Mouse (Mus musculus) MEL (cell line): ENCODE results near the gene H2-Q6. TPM values are rescaled to one million over a fixed set of nuclear protein-coding genes. Genes with fewer than 3 reads are reported as not detected.
A peak's percentile ranks its signal among the peaks of the same experiment; 100 is the strongest.
"Not testable (repeated sequence)": the region's sequence is repeated elsewhere in the genome, so short reads cannot be mapped to it uniquely, and the experiment has no call there.

Source experiments
- DNase-seq: peaks from one replicate; pipeline ENCODE4 v3.0.0; 2011; ENCODE audit warnings: low read depth, low spot score
- H3K27ac ChIP-seq: 2 replicates; pipeline ENCODE4 v1.5.1; 2012; ENCODE audit warnings: low read depth, mild to moderate bottlenecking, control low read depth, low read length, moderate library complexity; ENCODE audit not compliant: control insufficient read depth
- H3K27me3 ChIP-seq, 2 experiments: fragments of 150-350 bp in 1 of 2; sonication (generic) in 1 of 2; 2 replicates each; pipeline ENCODE4 v1.6.1; 2012; ENCODE audit warnings: low read length in 2 of 2, mild to moderate bottlenecking in 2 of 2, improper control_type of control experiment in 1 of 2, moderate library complexity in 1 of 2; ENCODE audit not compliant: insufficient read depth in 2 of 2, control insufficient read depth in 1 of 2
- H3K36me3 ChIP-seq, 2 experiments: 2 replicates each; pipeline ENCODE4 v1.6.1; 2012 to 2014; ENCODE audit warnings: low read length in 2 of 2, improper control_type of control experiment in 1 of 2, inconsistent platforms in 1 of 2, mild to moderate bottlenecking in 1 of 2; ENCODE audit not compliant: insufficient read depth in 2 of 2, control insufficient read depth in 1 of 2
- H3K4me1 ChIP-seq, 2 experiments: fragments of 150-350 bp in 1 of 2; sonication (generic) in 1 of 2; 2 replicates each; pipeline ENCODE4 v1.6.1; 2012; ENCODE audit warnings: low read length in 2 of 2, improper control_type of control experiment in 1 of 2, mild to moderate bottlenecking in 1 of 2; ENCODE audit not compliant: insufficient read depth in 2 of 2, control insufficient read depth in 1 of 2
- H3K4me3 ChIP-seq, 2 experiments: fragments of 150-350 bp in 1 of 2; sonication (generic) in 1 of 2; 2 replicates each; pipeline ENCODE4 v1.5.1; 2012; ENCODE audit warnings: low read depth in 2 of 2, low read length in 2 of 2, mild to moderate bottlenecking in 2 of 2, moderate library complexity in 2 of 2, control low read depth in 1 of 2, improper control_type of control experiment in 1 of 2; ENCODE audit not compliant: control insufficient read depth in 1 of 2, insufficient read depth in 1 of 2
- H3K79me2 ChIP-seq: 2 replicates; pipeline ENCODE4 v1.6.1; 2012; ENCODE audit warnings: mild to moderate bottlenecking, low read length, moderate library complexity; ENCODE audit not compliant: control insufficient read depth, poor library complexity, insufficient read depth
- H3K9ac ChIP-seq: 2 replicates; pipeline ENCODE4 v1.6.1; 2012; ENCODE audit warnings: low read depth, mild to moderate bottlenecking, control low read depth, low read length, moderate library complexity; ENCODE audit not compliant: control insufficient read depth, poor library complexity, severe bottlenecking
- H3K9me3 ChIP-seq: fragments of 150-350 bp; sonication (generic); replicated peaks from 2 replicates; pipeline ENCODE4 v1.6.1; 2012; ENCODE audit warnings: mild to moderate bottlenecking, low read length, improper control_type of control experiment, moderate library complexity; ENCODE audit not compliant: insufficient read depth
- BHLHE40 ChIP-seq: IDR thresholded peaks from 2 replicates; pipeline ENCODE4 v1.6.1; 2012; ENCODE audit warnings: low read depth, mild to moderate bottlenecking, inconsistent platforms, low read length, improper control_type of control experiment, borderline replicate concordance
- CHD1 ChIP-seq: IDR thresholded peaks from 2 replicates; pipeline ENCODE4 v1.6.1; 2012; ENCODE audit warnings: low read depth, mild to moderate bottlenecking, inconsistent platforms, low read length, improper control_type of control experiment
- CTCF ChIP-seq, 3 experiments: IDR thresholded peaks in 2 of 3; conservative IDR thresholded peaks in 1 of 3; 2 replicates each; pipeline ENCODE4 v1.5.1; 2011 to 2012; ENCODE audit warnings: low read length in 3 of 3, low read depth in 2 of 3, mild to moderate bottlenecking in 2 of 3, improper control_type of control experiment in 1 of 3, inconsistent platforms in 1 of 3, mixed read lengths in 1 of 3, moderate library complexity in 1 of 3; ENCODE audit not compliant: control insufficient read depth in 1 of 3, insufficient read depth in 1 of 3, poor library complexity in 1 of 3, severe bottlenecking in 1 of 3
- ELF1 ChIP-seq: IDR thresholded peaks from 2 replicates; pipeline ENCODE4 v1.6.1; 2014; ENCODE audit warnings: low read depth, mild to moderate bottlenecking, inconsistent platforms, low read length, improper control_type of control experiment, moderate library complexity
- HCFC1 ChIP-seq: IDR thresholded peaks from 2 replicates; pipeline ENCODE4 v1.6.1; 2012; ENCODE audit warnings: low read depth, mild to moderate bottlenecking, inconsistent platforms, low read length, improper control_type of control experiment, moderate library complexity
- MEF2A ChIP-seq: IDR thresholded peaks from 2 replicates; pipeline ENCODE4 v1.6.1; 2014; ENCODE audit warnings: low read depth, mild to moderate bottlenecking, inconsistent platforms, low read length, improper control_type of control experiment; ENCODE audit not compliant: poor library complexity, insufficient replicate concordance, severe bottlenecking; ENCODE audit errors: extremely low read depth
- RAD21 ChIP-seq: IDR thresholded peaks from 2 replicates; pipeline ENCODE4 v1.6.1; 2011; ENCODE audit warnings: mild to moderate bottlenecking, low read depth, low read length, improper control_type of control experiment
- RCOR1 ChIP-seq: IDR thresholded peaks from 2 replicates; pipeline ENCODE4 v1.6.1; 2012; ENCODE audit warnings: low read depth, mild to moderate bottlenecking, inconsistent platforms, low read length, improper control_type of control experiment
- UBTF ChIP-seq: IDR thresholded peaks from 2 replicates; pipeline ENCODE4 v1.6.1; 2012; ENCODE audit warnings: low read depth, mild to moderate bottlenecking, inconsistent platforms, low read length, improper control_type of control experiment, moderate library complexity, borderline replicate concordance; ENCODE audit not compliant: insufficient read depth
- polyA plus RNA-seq, 2 experiments: library from polyadenylated mRNA; stranded (reverse) in 1 of 2; unstranded in 1 of 2; fragments of >175 nt in 1 of 2; fragments of >200 nt in 1 of 2; gene quantifications; 2 replicates each; pipeline versions ENCODE4 v1.2.1 to v1.2.4; 2012; ENCODE audit warnings: low replicate concordance in 2 of 2, low read depth in 1 of 2; ENCODE audit not compliant: insufficient read length in 2 of 2, insufficient read depth in 1 of 2, missing spikeins in 1 of 2
- total RNA-seq: library from RNA; depleted of rRNA; stranded (reverse); fragments of 300-350 nt; gene quantifications from 2 replicates; pipeline ENCODE4 v1.2.3, GENCODE M21; 2012; rRNA removed

H2-Q6 gene
- total and polyA plus RNA-seq, 3 experiments, result 1.8 to 11.7 TPM; not detected in 1

DNA sequence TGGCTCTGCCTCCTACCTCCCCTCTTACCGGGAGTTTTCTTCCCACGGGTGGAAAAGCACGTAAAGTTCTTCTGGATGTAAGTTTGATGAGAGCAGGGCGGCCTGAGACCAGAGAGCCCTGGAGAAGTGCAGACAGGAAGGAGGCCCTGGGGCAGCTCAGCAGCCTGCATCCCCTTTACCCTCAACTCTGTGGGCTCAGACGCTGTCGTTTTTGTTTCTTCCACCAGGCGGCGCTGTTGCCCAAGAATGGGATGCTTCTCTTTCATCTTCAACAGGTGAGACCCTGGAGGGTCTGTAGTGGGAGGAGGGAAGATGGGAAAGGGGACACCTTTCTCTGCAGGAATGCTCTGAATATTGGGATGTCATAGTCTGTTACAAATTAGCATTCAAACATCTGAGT is 41.0 kb downstream of the H2-Q6 start:
- H3K79me2 ChIP-seq, H3K4me1 ChIP-seq, H3K9me3 ChIP-seq, H3K9ac ChIP-seq, H3K36me3 ChIP-seq, H3K27ac ChIP-seq, H3K27me3 ChIP-seq, H3K4me3 ChIP-seq, DNase-seq: not testable (repeated sequence)
- TF ChIP-seq RAD21 (peak; percentile 6), CTCF (IDR thresholded peaks at IDR 0.05 in 2 of 3, conservative IDR thresholded peaks at IDR 0.05 in 1 of 3; ENCODE audit: control insufficient read depth in 1 of 3, insufficient read depth in 1 of 3, low read depth in 2 of 3, low read length in 3 of 3, poor library complexity in 1 of 3, severe bottlenecking in 1 of 3) (peak in 2 of 3 experiments; percentile 36 to 54; a peak in 4 of 6 replicates)

DNA sequence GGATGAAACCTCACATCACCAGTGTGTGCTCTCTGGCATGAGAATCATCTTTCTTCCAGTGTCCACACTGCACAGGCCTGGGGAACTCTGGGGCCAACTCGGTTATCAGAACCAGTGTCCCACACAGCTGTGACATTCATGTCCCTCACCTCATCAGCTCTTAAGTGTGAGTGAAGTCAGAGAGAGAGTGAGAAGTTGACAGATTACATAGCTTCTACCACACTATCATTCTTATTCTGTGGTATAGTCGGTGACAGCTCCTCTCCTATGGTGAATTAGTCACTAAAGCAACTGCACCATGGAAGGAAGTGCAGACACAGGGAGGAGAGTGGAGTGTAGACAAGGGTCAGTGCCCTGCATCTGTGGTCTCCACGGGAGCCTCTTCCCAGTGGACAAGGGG is 44.3 kb downstream of the H2-Q6 start:
- not testable (repeated sequence) for H3K4me3 ChIP-seq, DNase-seq, H3K9me3 ChIP-seq, H3K4me1 ChIP-seq, H3K79me2 ChIP-seq, H3K36me3 ChIP-seq, H3K27me3 ChIP-seq, H3K9ac ChIP-seq, H3K27ac ChIP-seq

DNA sequence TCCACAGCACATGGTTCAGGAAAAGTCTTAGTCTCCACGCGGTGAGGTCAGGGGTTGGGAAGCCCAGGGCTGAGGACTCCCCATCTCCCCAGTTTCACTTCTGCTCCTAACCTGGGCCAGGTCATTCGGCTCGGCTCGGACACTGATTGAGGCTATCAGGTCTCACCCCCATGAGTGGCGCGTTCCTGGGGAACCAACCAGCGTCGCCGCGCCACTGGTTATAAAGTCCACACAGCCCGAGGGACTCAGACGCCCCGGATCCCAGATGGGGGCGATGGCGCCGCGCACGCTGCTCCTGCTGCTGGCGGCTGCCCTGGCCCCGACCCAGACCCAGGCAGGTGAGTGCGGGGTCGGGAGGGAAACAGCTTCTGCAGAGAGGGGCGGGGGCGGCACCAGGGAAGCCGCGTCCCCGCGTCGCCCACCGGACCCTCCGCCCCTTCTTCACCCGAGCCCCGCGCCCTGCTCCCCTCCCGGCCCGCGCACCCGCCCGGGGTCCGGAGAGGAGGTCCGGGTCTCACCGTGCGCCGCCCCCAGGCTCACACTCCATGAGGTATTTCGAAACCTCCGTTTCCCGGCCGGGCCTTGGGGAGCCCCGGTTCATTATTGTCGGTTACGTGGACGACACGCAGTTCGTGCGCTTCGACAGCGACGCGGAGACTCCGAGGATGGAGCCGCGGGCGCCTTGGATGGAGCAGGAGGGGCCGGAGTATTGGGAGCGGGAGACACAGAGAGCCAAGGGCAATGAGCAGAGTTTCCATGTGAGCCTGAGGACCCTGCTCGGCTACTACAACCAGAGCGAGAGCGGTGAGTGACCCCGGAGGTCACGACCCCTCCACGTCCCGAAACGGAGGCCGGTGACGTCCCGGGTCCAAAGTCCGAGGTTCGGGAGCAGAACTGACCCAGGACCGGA is 45.4 kb downstream of the H2-Q6 start, which contains the start of gene H2-Q10:
Gene H2-Q10, plus strand, starts transcription at position 248 of the 910 bp plus-strand sequence.
- Histone ChIP-seq H3K4me3 (no peak within 1 kb of the TSS), H3K27ac (no peak within 1 kb of the TSS), H3K9ac (no peak within 1 kb of the TSS), H3K36me3 (no peaks in the 10 kb centered on the region), H3K4me1 (no peaks in the 10 kb centered on the region), H3K9me3 (no peaks in the 10 kb centered on the region), H3K79me2 (no peaks in the 10 kb centered on the region), H3K27me3 (no peaks in the 10 kb centered on the region)
- TF ChIP-seq BHLHE40 (no peak), CHD1 (no peak), ELF1 (no peak), UBTF (no peak), HCFC1 (no peak), MEF2A (no peak), RCOR1 (no peak), CTCF (IDR thresholded peaks at IDR 0.05 in 2 of 3, conservative IDR thresholded peaks at IDR 0.05 in 1 of 3; ENCODE audit: control insufficient read depth in 1 of 3, insufficient read depth in 1 of 3, low read depth in 2 of 3, low read length in 3 of 3, poor library complexity in 1 of 3, severe bottlenecking in 1 of 3) (no peak)
- DNase-seq, result no peak

Other genes with a start within 250 kb of the H2-Q6 start
- gene Aif1, start 248.8 kb upstream of the H2-Q6 start, total RNA-seq, result 0.29 and 0.42 TPM in 2 replicates
- gene Aif1, start 248.8 kb upstream of the H2-Q6 start, polyA plus RNA-seq, result under 1 TPM in 1 of 2 experiments, not detected in 1; 0.45 TPM
- gene Lst1, start 236.4 kb upstream of the H2-Q6 start, total RNA-seq, result 15.2 and 16.9 TPM in 2 replicates
- gene Lst1, start 236.4 kb upstream of the H2-Q6 start, polyA plus RNA-seq, result 10 to 100 TPM in 1 of 2 experiments, not detected in 1; 29.0 TPM
- gene Ltb, start 230.4 kb upstream of the H2-Q6 start, total RNA-seq, result 0.75 and 1.1 TPM in 2 replicates
- 1 to 10 TPM in 1 of 2 experiments, not detected in 1; 1.5 TPM for gene Ltb, start 230.4 kb upstream of the H2-Q6 start, polyA plus RNA-seq
- 0.95 and 1.2 TPM in 2 replicates for gene Tnf, start 222.8 kb upstream of the H2-Q6 start, total RNA-seq
- gene Tnf, start 222.8 kb upstream of the H2-Q6 start, polyA plus RNA-seq, result 1 to 10 TPM in 1 of 2 experiments, not detected in 1; 2.0 TPM
- not detected in 2 replicates for gene Lta, start 219.5 kb upstream of the H2-Q6 start, total RNA-seq
- under 1 TPM in 1 of 2 experiments, not detected in 1; 0.24 TPM for gene Lta, start 219.5 kb upstream of the H2-Q6 start, polyA plus RNA-seq
- not detected in 2 replicates for gene Gm16181, start 204.0 kb upstream of the H2-Q6 start, total RNA-seq
- gene Gm16181, start 204.0 kb upstream of the H2-Q6 start, polyA plus RNA-seq, result under 1 TPM in 1 of 2 experiments, not detected in 1; 0.58 TPM
- gene Atp6v1g2, start 191.2 kb upstream of the H2-Q6 start, total RNA-seq, result 0.46 and 0.56 TPM in 2 replicates
- gene Atp6v1g2, start 191.2 kb upstream of the H2-Q6 start, polyA plus RNA-seq, result 1 to 10 TPM in 1 of 2 experiments, not detected in 1; 4.7 TPM
- gene Nfkbil1, start 189.1 kb upstream of the H2-Q6 start, total RNA-seq, result 10.1 and 10.3 TPM in 2 replicates
- 10 to 100 TPM in 1 of 2 experiments, not detected in 1; 26.0 TPM for gene Nfkbil1, start 189.1 kb upstream of the H2-Q6 start, polyA plus RNA-seq
- gene Ddx39b, start 183.1 kb upstream of the H2-Q6 start, total RNA-seq, result 206 and 270 TPM in 2 replicates
- 100 to 1,000 TPM; 581 to 787 TPM for gene Ddx39b, start 183.1 kb upstream of the H2-Q6 start, polyA plus RNA-seq
- 58.7 and 60.1 TPM in 2 replicates for gene H2-D1, start 162.1 kb upstream of the H2-Q6 start, total RNA-seq
- gene H2-D1, start 162.1 kb upstream of the H2-Q6 start, polyA plus RNA-seq, result 10 to 100 TPM in 1 of 2 experiments, not detected in 1; 97.9 TPM
- gene H2-Q1, start 104.4 kb upstream of the H2-Q6 start, total RNA-seq, result 1.7 TPM in 2 replicates
- under 1 TPM in 1 of 2 experiments, not detected in 1; 0.52 TPM for gene H2-Q1, start 104.4 kb upstream of the H2-Q6 start, polyA plus RNA-seq
- gene H2-Q2, start 82.6 kb upstream of the H2-Q6 start, total RNA-seq, result 0.19 and 0.23 TPM in 2 replicates
- 1 to 10 TPM in 1 of 2 experiments, not detected in 1; 4.1 TPM for gene H2-Q2, start 82.6 kb upstream of the H2-Q6 start, polyA plus RNA-seq
- gene H2-Q4, start 45.2 kb upstream of the H2-Q6 start, total RNA-seq, result 8.9 and 9.1 TPM in 2 replicates
- gene H2-Q4, start 45.2 kb upstream of the H2-Q6 start, polyA plus RNA-seq, result 10 to 100 TPM in 1 of 2 experiments, not detected in 1; 25.5 TPM
- 0.23 TPM in 1 of 2 replicates, not detected in the other for gene H2-Q7, start 14.3 kb downstream of the H2-Q6 start, total RNA-seq
- gene H2-Q7, start 14.3 kb downstream of the H2-Q6 start, polyA plus RNA-seq, result 1 to 10 TPM in 1 of 2 experiments, not detected in 1; 4.0 TPM
- gene H2-Q10, start 45.2 kb downstream of the H2-Q6 start, total RNA-seq, result 0.13 and 0.15 TPM in 2 replicates
- 1 to 10 TPM in 1 of 2 experiments, not detected in 1; 8.9 TPM for gene H2-Q10, start 45.2 kb downstream of the H2-Q6 start, polyA plus RNA-seq
- not detected in 2 replicates for gene Pou5f1, start 81.2 kb downstream of the H2-Q6 start, total RNA-seq
- not detected for gene Pou5f1, start 81.2 kb downstream of the H2-Q6 start, polyA plus RNA-seq
- 16.6 and 20.3 TPM in 2 replicates for gene Tcf19, start 92.0 kb downstream of the H2-Q6 start, total RNA-seq
- gene Tcf19, start 92.0 kb downstream of the H2-Q6 start, polyA plus RNA-seq, result 10 to 100 TPM in 1 of 2 experiments, not detected in 1; 25.7 TPM
- gene Cchcr1, start 92.2 kb downstream of the H2-Q6 start, total RNA-seq, result 11.6 and 14.3 TPM in 2 replicates
- 10 to 100 TPM in 1 of 2 experiments, not detected in 1; 21.7 TPM for gene Cchcr1, start 92.2 kb downstream of the H2-Q6 start, polyA plus RNA-seq
- 0.20 and 0.27 TPM in 2 replicates for gene Psors1c2, start 108.4 kb downstream of the H2-Q6 start, total RNA-seq
- 1 to 10 TPM in 1 of 2 experiments, not detected in 1; 1.3 TPM for gene Psors1c2, start 108.4 kb downstream of the H2-Q6 start, polyA plus RNA-seq
- 0.08 and 0.23 TPM in 2 replicates for gene Cdsn, start 127.3 kb downstream of the H2-Q6 start, total RNA-seq
- gene Cdsn, start 127.3 kb downstream of the H2-Q6 start, polyA plus RNA-seq, result under 1 TPM in 1 of 2 experiments, not detected in 1; 0.79 TPM
- not detected in 2 replicates for gene 2300002M23Rik, start 142.6 kb downstream of the H2-Q6 start, total RNA-seq
- gene 2300002M23Rik, start 142.6 kb downstream of the H2-Q6 start, polyA plus RNA-seq, result not detected
- not detected in 2 replicates for gene Sfta2, start 176.7 kb downstream of the H2-Q6 start, total RNA-seq
- gene Sfta2, start 176.7 kb downstream of the H2-Q6 start, polyA plus RNA-seq, result not detected
- gene Gm9573, start 201.8 kb downstream of the H2-Q6 start, total RNA-seq, result not detected in 2 replicates
- not detected for gene Gm9573, start 201.8 kb downstream of the H2-Q6 start, polyA plus RNA-seq
- 0.04 and 0.13 TPM in 2 replicates for gene Mucl3, start 218.8 kb downstream of the H2-Q6 start, total RNA-seq
- under 1 TPM in 1 of 2 experiments, not detected in 1; 0.11 TPM for gene Mucl3, start 218.8 kb downstream of the H2-Q6 start, polyA plus RNA-seq
- gene Vars2, start 242.7 kb downstream of the H2-Q6 start, total RNA-seq, result 21.8 and 24.0 TPM in 2 replicates
- gene Vars2, start 242.7 kb downstream of the H2-Q6 start, polyA plus RNA-seq, result 10 to 100 TPM in 1 of 2 experiments, not detected in 1; 34.0 TPM
- gene Gtf2h4, start 248.9 kb downstream of the H2-Q6 start, total RNA-seq, result 68.1 and 76.3 TPM in 2 replicates
- 10 to 100 TPM in 1 of 2 experiments, not detected in 1; 97.6 TPM for gene Gtf2h4, start 248.9 kb downstream of the H2-Q6 start, polyA plus RNA-seq